ENCODE assay signal across 8 mouse cellular contexts in genomic region chr3:94581793-94582455, GRCm38 (mm10). TPM values are rescaled to one million over a fixed set of nuclear protein-coding genes. Genes with fewer than 3 reads are reported as not detected.
DNase-seq lines count a peak whose midpoint lies in the region; ATAC-seq lines count a peak whose summit lies in the region.

No protein-coding gene starts in this region.

- H3K9me3 ChIP-seq in hindbrain, embryonic 13.5 days = no peaks in the 10 kb centered on the region

- no peaks in the 10 kb centered on the region for H3K27me3 ChIP-seq in hindbrain, embryonic 13.5 days

- peak; percentile 52 for DNase-seq in embryo, embryonic 10 days (ENCODE audit: low spot score)
- DNase-seq in embryo, embryonic 9.5 days (ENCODE audit: extremely low spot score) = no peak
- peak; percentile 82 for DNase-seq in 3134 (ENCODE audit: extremely low read depth, insufficient read length, low spot score)
- DNase-seq in c-Kit-positive CD71-positive TER-119-positive erythroid progenitor cells, embryonic 14.5 days (ENCODE audit: low spot score) = peak; percentile 29
- peak; percentile 37 for DNase-seq in mesoderm, embryonic 11.5 days (ENCODE audit: low read depth, low spot score)
- no peak for DNase-seq in left cerebral cortex, adult 11 months (ENCODE audit: low spot score)
- DNase-seq in MN1 (ENCODE audit: low spot score) = no peak

- H3K27ac ChIP-seq in hindbrain, embryonic 13.5 days = peak overlapping the region; percentile 95

- no peaks in the 10 kb centered on the region for H3K36me3 ChIP-seq in hindbrain, embryonic 13.5 days

- H3K9ac ChIP-seq in hindbrain, embryonic 13.5 days = peak overlapping the region; percentile 92

- WGBS in hindbrain, embryonic 13.5 days = 1% methylated on average over 42 of the region's 48 CpGs

- ATAC-seq in hindbrain, embryonic 13.5 days (ENCODE audit: low FRiP score) = peak; percentile 87

- peaks cover 27% of the 10 kb centered on the region for H3K4me1 ChIP-seq in hindbrain, embryonic 13.5 days (replicated peaks)

- H3K4me3 ChIP-seq in hindbrain, embryonic 13.5 days = peak overlapping the region; percentile 92

- peak overlapping the region; percentile 83 for H3K4me2 ChIP-seq in hindbrain, embryonic 13.5 days

RNA-seq across cellular contexts. Expression of gene Snx27, which starts 0.6 kb away (rescaled TPM):
- polyA plus RNA-seq in hindbrain, embryonic 13.5 days (2015; fragmentation: Nextera tagmentation; extraction: Ambion mirVana) = 73.6 and 74.7 TPM in 2 replicates

Comparison
In these comparisons a context has a peak if more than half of its experiments do, and no peak if none do; other contexts are left out.
1. DNase-seq: peak in embryo, embryonic 10 days (single experiment), 3134 (single experiment), c-Kit-positive CD71-positive TER-119-positive erythroid progenitor cells, embryonic 14.5 days (single experiment) and mesoderm, embryonic 11.5 days (single experiment); none in embryo, embryonic 9.5 days (single experiment), left cerebral cortex, adult 11 months (single experiment) and MN1 (single experiment).